Mouse (Mus musculus) stomach, postnatal 0 days (tissue): Measurements from ENCODE around the gene Prune2.

Experiments
- CTCF ChIP-seq: IDR thresholded peaks from 2 replicates; pipeline ENCODE4 v1.5.1; 2016; ENCODE audit warnings: antibody characterized with exemption, low read depth, mild to moderate bottlenecking, moderate library complexity
- EP300 ChIP-seq: optimal IDR thresholded peaks from 2 replicates; pipeline ENCODE3; 2016; ENCODE audit warnings: antibody characterized with exemption

DNA sequence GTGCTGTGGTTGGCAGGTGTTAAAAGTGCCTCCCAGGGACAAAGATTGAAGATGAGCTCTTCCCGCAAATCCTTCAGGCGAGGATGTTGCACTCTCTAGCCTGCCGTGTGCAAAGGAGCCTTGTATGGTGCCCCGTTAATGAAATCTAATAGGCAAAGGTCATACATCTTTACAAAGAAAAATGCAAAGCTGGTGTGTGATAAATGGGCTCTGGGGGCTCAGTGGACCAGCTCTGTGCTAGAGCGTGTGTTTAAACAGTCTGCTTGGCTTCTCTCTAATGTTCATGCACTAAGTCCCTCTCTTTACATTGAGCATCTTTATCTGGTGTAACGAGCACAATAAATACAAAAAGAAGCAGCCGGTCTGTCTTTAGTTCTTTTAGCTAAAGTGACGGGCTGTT lies 138.1 kb downstream of the Prune2 start:
- no peak for TF ChIP-seq EP300
- TF ChIP-seq CTCF: no peak
